Mouse (Mus musculus) liver, embryonic 12.5 days (tissue): ENCODE data around the gene Rimklb. TPM values are rescaled to one million over a fixed set of nuclear protein-coding genes. Genes with fewer than 3 reads are reported as not detected.

ENCODE experiments used
- ATAC-seq: fragments of 200-750 bp; cut with Nextera tagmentation; 2 replicates; pipeline ENCODE4 v1.8.0; 2017; ENCODE audit warnings: moderate number of reproducible peaks, mild to moderate bottlenecking, moderate library complexity
- H3K27ac ChIP-seq: fragments of 300-500 bp; sonication (generic); 2 replicates; pipeline ENCODE4 v1.5.1; 2016; ENCODE audit warnings: mild to moderate bottlenecking
- H3K27me3 ChIP-seq: fragments of 300-500 bp; sonication (generic); replicated peaks from 2 replicates; pipeline ENCODE4 v1.6.1; 2016; ENCODE audit warnings: mild to moderate bottlenecking, moderate library complexity
- H3K36me3 ChIP-seq: fragments of 300-500 bp; sonication (generic); 2 replicates; pipeline ENCODE4 v1.6.1; 2016; ENCODE audit warnings: mild to moderate bottlenecking, moderate library complexity
- H3K4me1 ChIP-seq: fragments of 300-500 bp; sonication (generic); 2 replicates; pipeline ENCODE4 v1.6.1; 2016
- H3K4me2 ChIP-seq: fragments of 300-500 bp; sonication (generic); 2 replicates; pipeline ENCODE4 v1.6.1; 2016; ENCODE audit warnings: mild to moderate bottlenecking, moderate library complexity
- H3K4me3 ChIP-seq: fragments of 300-500 bp; sonication (generic); 2 replicates; pipeline ENCODE4 v1.5.1; 2016; ENCODE audit warnings: mild to moderate bottlenecking, moderate library complexity
- H3K9ac ChIP-seq: fragments of 300-500 bp; sonication (generic); 2 replicates; pipeline ENCODE4 v1.6.1; 2016; ENCODE audit warnings: mild to moderate bottlenecking, moderate library complexity
- H3K9me3 ChIP-seq: fragments of 300-500 bp; sonication (generic); replicated peaks from 2 replicates; pipeline ENCODE4 v1.6.1; 2016; ENCODE audit warnings: mild to moderate bottlenecking, moderate library complexity
- WGBS: fragments of 180-500 bp; shearing (Covaris S2); methylation state at CpG from one replicate; pipeline ENCODE4 v1.1.7; 2016; ENCODE audit not compliant: insufficient replicate concordance; 5-methylcytosine and 5-hydroxymethylcytosine counted together
- polyA plus RNA-seq: library from polyadenylated mRNA; unstranded; fragments of >200 nt; fragmentation: Nextera tagmentation; extraction: Ambion mirVana; gene quantifications from 2 replicates; pipeline ENCODE4 v1.2.1, GENCODE M21; 2016

The Rimklb gene
- polyA plus RNA-seq, 1 experiment from 2014 or later: 2.1 TPM

GRCm38 (mm10) chr6:122400263-122400662 is 98.3 kb downstream of the Rimklb start:
- Histone ChIP-seq H3K4me1 (peaks cover 12% of the 10 kb centered on the region), H3K9ac (no peak overlapping the region), H3K27ac (no peak overlapping the region), H3K9me3 (peaks cover 4% of the 10 kb centered on the region), H3K4me2 (no peak overlapping the region), H3K27me3 (peaks cover 10% of the 10 kb centered on the region; the same call in 1 of the 2 replicates), H3K4me3 (no peak overlapping the region), H3K36me3 (no peaks in the 10 kb centered on the region)
- ATAC-seq: no peak
- WGBS: 75% methylated on average over 9 of the region's 9 CpGs

Other genes with a start within 250 kb of the Rimklb start
- gene Klrg1, start 215.9 kb downstream of the Rimklb start, polyA plus RNA-seq: not detected in 2 replicates
- 115 and 116 TPM in 2 replicates for gene M6pr, start 190.0 kb downstream of the Rimklb start, polyA plus RNA-seq
- 4.4 and 4.5 TPM in 2 replicates for gene Phc1, start 158.2 kb downstream of the Rimklb start, polyA plus RNA-seq
- 0.48 and 0.68 TPM in 2 replicates for gene Mfap5, start 7.1 kb upstream of the Rimklb start, polyA plus RNA-seq
- gene Aicda, start 55.0 kb upstream of the Rimklb start, polyA plus RNA-seq: 0.05 TPM in 1 of 2 replicates, not detected in the other
- 3.7 and 4.1 TPM in 2 replicates for gene Apobec1, start 103.7 kb upstream of the Rimklb start, polyA plus RNA-seq
- gene Gdf3, start 111.3 kb upstream of the Rimklb start, polyA plus RNA-seq: 7.9 and 8.4 TPM in 2 replicates
- not detected in 2 replicates for gene Dppa3, start 127.6 kb upstream of the Rimklb start, polyA plus RNA-seq
- 0.12 TPM in 1 of 2 replicates, not detected in the other for gene Nanog, start 208.7 kb upstream of the Rimklb start, polyA plus RNA-seq